Mouse (Mus musculus) forebrain, embryonic 10.5 days (tissue): ENCODE measurements at regions not wholly inside any gene's neighbourhood (a gene's known extent, or its start where the extent isn't known, plus 50 kb on each side); places are given as distances from the start of the nearest gene placed in this dataset.

Experiments
- DNase-seq: peaks from one replicate; pipeline ENCODE4 v3.0.0-alpha.2; 2017; ENCODE audit warnings: low spot score; ENCODE audit errors: extremely low spot score
- H3K27ac ChIP-seq: fragments of 300-500 bp; sonication (generic); 2 replicates; pipeline ENCODE4 v1.5.1; 2016; ENCODE audit warnings: mild to moderate bottlenecking
- H3K27me3 ChIP-seq: fragments of 300-500 bp; sonication (generic); 2 replicates; pipeline ENCODE4 v1.6.1; 2016; ENCODE audit warnings: mild to moderate bottlenecking; ENCODE audit not compliant: poor library complexity, severe bottlenecking
- H3K36me3 ChIP-seq: fragments of 300-500 bp; sonication (generic); replicated peaks from 2 replicates; pipeline ENCODE4 v1.6.1; 2016; ENCODE audit warnings: mild to moderate bottlenecking, moderate library complexity
- H3K4me1 ChIP-seq: fragments of 300-500 bp; sonication (generic); 2 replicates; pipeline ENCODE4 v1.6.1; 2016
- H3K4me3 ChIP-seq: fragments of 300-500 bp; sonication (generic); 2 replicates; pipeline ENCODE4 v1.5.1; 2016; ENCODE audit warnings: mild to moderate bottlenecking, moderate library complexity
- H3K9me3 ChIP-seq: fragments of 300-500 bp; sonication (generic); 2 replicates; pipeline ENCODE4 v1.6.1; 2016; ENCODE audit warnings: mild to moderate bottlenecking, moderate library complexity
- WGBS: fragments of 180-500 bp; shearing (Covaris S2); methylation state at CpG from one replicate; pipeline ENCODE4 v1.1.7; 2016; 5-methylcytosine and 5-hydroxymethylcytosine counted together

DNA sequence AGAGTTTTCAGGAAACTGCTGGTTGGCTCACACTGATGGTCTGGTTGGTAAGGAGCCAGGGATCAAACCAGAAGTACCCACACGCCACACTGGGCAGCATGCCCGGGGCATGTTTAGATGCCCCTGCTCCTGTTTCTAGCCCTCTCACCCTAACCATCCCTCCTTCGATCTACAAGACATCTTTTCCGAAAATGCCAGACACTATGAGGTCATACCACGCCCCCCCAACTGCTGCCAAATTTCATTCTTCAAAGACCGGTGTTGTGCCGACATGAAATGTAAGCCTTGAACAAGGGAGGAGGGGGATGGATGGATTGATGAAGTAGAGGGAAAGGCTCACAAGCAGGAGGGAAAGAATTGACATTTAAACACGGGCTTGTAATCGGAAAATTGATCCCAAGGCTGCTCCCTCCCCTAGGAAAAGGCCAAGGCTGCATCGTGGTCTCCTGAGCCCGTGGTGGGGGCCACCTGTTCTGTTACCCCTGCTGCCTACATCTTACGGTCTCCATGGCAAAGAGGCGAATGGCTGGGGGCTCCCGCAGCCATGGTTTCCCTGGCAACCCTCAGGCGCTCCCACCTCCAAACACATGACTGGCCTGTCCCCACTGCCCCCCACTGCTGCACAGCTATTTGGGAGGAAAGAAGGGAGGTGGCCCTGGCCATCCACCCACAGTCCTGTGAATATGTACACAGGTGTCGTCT is 163.1 kb downstream of the Trim29 start:
- H3K4me1 ChIP-seq: peaks cover 12% of the 10 kb centered on the region
- DNase-seq: no peak
- no peak overlapping the region for H3K4me3 ChIP-seq
- no peaks in the 10 kb centered on the region for H3K36me3 ChIP-seq
- WGBS: 70% methylated on average over 16 of the region's 16 CpGs
- no peaks in the 10 kb centered on the region for H3K9me3 ChIP-seq
- peaks cover 12% of the 10 kb centered on the region for H3K27me3 ChIP-seq
- peak overlapping the region; percentile 12; the same call in 1 of the 2 replicates for H3K27ac ChIP-seq

DNA sequence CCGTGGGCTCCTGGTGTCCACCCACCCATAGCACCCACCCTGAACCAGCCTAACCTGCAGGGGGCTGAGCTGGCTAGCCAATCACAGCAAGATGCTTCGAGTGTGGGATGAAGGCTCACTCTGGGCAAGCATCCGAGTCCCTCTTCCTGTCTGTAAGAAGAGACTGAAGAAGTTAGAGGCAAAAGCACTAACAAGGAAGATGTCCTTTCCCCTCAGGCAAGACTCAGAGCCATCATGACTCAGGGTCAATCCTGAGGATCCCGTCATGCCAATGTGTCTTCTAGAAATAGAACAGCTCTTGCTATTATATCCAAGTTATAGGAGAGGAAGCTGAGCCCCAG is 163.6 kb downstream of the Trim29 start:
- WGBS: 67% methylated on average over 4 of the region's 4 CpGs
- Histone ChIP-seq H3K4me3 (no peak overlapping the region), H3K36me3 (no peaks in the 10 kb centered on the region), H3K4me1 (peaks cover 12% of the 10 kb centered on the region), H3K27me3 (peaks cover 12% of the 10 kb centered on the region), H3K27ac (peak overlapping the region; percentile 12; the same call in 1 of the 2 replicates), H3K9me3 (no peaks in the 10 kb centered on the region)
- DNase-seq: no peak

DNA sequence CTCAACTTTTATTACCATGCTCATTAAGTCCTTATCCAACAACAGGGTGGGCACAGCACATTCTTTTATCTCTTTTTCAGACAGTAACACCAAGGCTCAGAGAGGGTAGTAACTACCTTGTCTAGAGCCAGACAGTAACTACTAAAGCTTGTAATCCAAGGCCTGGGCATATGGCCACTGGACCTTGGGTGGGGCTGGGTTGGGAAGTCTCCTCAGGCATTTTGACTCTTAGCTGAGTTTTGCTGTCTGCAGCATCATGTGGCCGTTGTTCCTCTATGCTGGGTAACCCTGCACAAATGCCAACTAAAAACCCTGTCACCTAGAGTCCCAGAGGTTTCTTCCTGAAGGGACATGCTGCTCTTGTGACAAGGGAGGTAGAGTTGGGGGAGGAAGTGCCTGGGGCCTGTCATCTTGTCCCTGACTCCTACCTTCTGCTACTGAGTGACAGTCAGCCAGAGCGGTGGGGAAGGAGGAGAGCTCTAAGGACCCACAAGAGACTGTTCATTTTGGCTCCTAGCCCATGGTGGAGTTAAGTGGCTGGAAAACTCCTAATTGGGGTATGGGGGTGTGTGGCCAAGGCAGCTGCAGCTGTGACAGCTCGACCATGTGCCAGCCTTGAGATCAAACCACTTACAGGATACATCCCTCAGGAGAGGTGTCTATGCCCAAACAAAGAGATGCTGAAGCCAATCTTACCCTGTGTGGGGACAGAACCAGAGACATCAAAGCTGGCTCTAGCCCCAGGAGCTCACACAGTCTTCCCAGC is 170.4 kb downstream of the Trim29 start:
- peaks cover 3% of the 10 kb centered on the region; the same call in 1 of the 2 replicates for H3K27me3 ChIP-seq
- whole genome bisulfite sequencing: 85% methylated on average over 3 of the region's 3 CpGs
- no peaks in the 10 kb centered on the region for H3K9me3 ChIP-seq
- H3K4me3 ChIP-seq: no peak overlapping the region
- no peak for DNase-seq
- H3K36me3 ChIP-seq: no peaks in the 10 kb centered on the region
- H3K4me1 ChIP-seq: no peaks in the 10 kb centered on the region
- H3K27ac ChIP-seq: no peak overlapping the region

DNA sequence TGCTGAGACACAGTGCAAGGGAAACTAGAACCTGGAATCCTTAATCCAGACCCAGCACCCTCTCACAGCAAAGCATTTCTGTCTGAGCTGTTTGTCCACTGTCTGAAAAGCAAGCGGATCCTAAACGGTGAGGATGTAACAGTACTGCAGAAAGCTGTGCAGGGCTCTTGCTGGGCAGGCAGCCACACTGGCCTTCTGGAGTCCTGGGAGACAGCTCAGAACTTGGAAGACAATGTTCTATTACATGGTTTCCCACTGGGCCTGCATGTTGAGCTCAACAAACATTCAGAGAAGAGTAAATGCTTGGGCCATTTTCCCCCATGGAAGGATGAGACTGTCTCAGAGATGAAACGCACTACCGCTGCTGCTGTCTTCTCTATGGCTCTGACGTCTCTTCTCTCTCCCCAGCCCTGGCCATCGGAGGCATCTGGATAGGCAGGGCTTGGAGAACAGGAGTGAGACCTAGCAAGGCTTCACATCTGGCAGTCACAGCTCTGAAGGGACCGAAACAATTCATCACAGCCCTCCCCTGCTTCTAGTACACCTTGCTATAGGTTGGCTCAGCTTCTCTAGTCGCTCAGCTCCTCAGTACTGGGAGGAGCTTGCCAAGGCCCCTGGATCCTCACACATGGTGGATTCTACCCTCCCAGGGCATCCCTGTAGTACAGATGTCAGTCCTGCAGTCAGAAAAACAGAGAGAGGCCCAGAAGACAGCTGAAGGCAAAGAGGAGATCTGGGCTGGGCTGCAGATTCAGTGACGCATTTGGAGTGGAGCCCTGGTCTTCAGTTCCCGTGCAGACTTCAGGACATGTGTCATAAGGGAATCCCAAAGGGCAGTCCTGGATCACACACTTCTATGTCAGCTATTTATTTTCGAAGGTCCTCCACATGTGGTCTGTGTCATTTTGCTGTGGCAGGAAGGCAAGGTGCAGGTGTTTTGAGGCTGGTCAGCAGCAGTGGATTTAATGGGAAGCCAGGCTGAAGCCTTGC is 171.7 kb downstream of the Trim29 start:
- no peaks in the 10 kb centered on the region for H3K36me3 ChIP-seq
- H3K27me3 ChIP-seq: peaks cover 3% of the 10 kb centered on the region; the same call in 1 of the 2 replicates
- H3K4me3 ChIP-seq: no peak overlapping the region
- 88% methylated on average over 11 of the region's 11 CpGs for WGBS
- no peak overlapping the region for H3K27ac ChIP-seq
- no peaks in the 10 kb centered on the region for H3K9me3 ChIP-seq
- DNase-seq: no peak
- H3K4me1 ChIP-seq: peaks cover 9% of the 10 kb centered on the region; the same call in 1 of the 2 replicates

DNA sequence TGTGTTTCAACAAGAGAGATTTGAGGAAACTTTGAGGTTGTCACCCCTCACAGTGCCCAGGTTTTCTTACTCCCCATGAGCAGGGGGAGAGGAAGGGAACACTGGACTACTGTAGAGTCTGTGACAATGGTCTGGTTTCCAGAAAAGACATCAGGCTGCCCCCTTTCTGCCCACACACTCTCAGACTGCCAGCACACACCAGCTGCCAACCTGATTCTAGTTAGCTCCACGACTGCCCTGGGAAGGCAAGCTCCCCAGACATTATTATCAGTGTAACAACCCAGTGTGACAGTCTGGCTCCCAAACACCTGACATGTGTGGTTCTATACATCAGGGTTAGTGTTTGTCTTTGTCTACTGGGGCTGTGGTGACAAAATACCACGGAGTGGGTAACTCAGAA is 172.5 kb downstream of the Trim29 start:
- Histone ChIP-seq H3K27ac (no peak overlapping the region), H3K4me3 (no peak overlapping the region), H3K9me3 (no peaks in the 10 kb centered on the region), H3K4me1 (peaks cover 9% of the 10 kb centered on the region; the same call in 1 of the 2 replicates), H3K36me3 (no peaks in the 10 kb centered on the region), H3K27me3 (peaks cover 3% of the 10 kb centered on the region; the same call in 1 of the 2 replicates)
- no peak for DNase-seq
- 88% methylated on average over 2 of the region's 2 CpGs for WGBS

DNA sequence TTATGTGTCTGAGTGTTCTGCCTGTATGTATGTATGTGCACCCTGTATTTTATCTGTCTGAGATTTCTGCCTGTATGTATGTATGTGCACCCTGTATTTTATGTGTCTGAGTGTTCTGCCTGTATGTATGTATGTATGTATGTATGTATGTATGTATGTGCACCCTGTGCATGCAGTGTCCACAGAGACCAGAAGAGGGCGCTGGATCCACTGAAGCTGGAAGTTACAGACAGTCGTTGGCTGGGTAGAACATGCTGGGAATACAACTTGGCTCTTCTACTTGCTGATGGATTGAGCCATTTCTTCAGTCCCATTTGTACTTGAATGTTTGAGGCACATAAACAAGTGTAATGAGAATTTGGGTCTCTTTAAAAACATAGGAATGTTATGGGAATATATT is 173.3 kb downstream of the Trim29 start:
- 80% methylated on average over 2 of the region's 2 CpGs for WGBS
- no peak for DNase-seq
- peaks cover 3% of the 10 kb centered on the region; the same call in 1 of the 2 replicates for H3K27me3 ChIP-seq
- H3K4me3 ChIP-seq: no peak overlapping the region
- H3K27ac ChIP-seq: no peak overlapping the region
- H3K36me3 ChIP-seq: no peaks in the 10 kb centered on the region
- no peaks in the 10 kb centered on the region for H3K9me3 ChIP-seq
- H3K4me1 ChIP-seq: peaks cover 9% of the 10 kb centered on the region; the same call in 1 of the 2 replicates

DNA sequence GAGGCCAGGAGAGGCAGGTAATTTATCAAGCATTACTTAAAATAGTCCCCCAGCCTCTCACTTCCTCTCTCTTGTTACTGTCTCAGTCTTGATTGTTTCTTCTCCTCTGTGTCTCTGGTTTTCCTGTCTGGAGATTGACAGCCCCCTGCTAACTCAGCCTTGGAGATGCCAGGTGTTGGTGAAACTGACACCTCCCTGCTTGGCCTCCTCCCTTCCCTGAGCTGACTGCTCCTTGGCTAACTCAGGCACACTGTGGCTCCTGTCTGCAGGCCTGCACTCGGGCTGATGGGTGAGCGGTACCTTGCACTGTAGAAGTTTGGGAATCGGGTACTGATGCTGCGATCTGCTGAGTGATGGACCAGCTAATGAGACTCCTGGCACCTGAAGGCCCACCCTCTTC is 176.1 kb downstream of the Trim29 start:
- Histone ChIP-seq H3K4me1 (peaks cover 9% of the 10 kb centered on the region; the same call in 1 of the 2 replicates), H3K4me3 (no peak overlapping the region), H3K27me3 (peaks cover 8% of the 10 kb centered on the region; the same call in 1 of the 2 replicates), H3K27ac (no peak overlapping the region), H3K9me3 (no peaks in the 10 kb centered on the region), H3K36me3 (no peaks in the 10 kb centered on the region)
- no peak for DNase-seq
- WGBS: 79% methylated on average over 4 of the region's 4 CpGs

DNA sequence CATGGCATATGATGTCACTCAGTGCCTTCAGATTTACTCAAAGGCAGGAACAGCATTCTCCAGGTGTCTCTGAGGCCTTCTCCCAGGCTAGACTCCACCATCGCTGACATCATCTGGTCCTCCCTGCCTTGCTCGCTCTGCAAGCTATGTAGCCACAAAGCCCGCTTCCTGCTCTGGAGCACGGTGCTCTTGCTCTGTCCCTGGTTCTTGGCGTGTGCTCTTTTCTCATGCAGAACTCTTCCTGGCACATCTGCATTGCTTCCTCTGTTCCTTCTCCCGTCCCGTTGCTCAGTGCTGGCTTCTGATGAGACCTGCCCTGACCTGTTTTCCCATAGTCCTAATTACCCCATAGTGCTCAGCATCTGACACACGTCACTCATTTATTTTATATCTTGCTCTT is 178.6 kb downstream of the Trim29 start:
- Histone ChIP-seq H3K4me3 (no peak overlapping the region), H3K4me1 (peaks cover 26% of the 10 kb centered on the region), H3K27ac (no peak overlapping the region), H3K9me3 (no peaks in the 10 kb centered on the region), H3K27me3 (peaks cover 4% of the 10 kb centered on the region; the same call in 1 of the 2 replicates), H3K36me3 (no peaks in the 10 kb centered on the region)
- 78% methylated on average over 8 of the region's 8 CpGs for WGBS
- no peak for DNase-seq

DNA sequence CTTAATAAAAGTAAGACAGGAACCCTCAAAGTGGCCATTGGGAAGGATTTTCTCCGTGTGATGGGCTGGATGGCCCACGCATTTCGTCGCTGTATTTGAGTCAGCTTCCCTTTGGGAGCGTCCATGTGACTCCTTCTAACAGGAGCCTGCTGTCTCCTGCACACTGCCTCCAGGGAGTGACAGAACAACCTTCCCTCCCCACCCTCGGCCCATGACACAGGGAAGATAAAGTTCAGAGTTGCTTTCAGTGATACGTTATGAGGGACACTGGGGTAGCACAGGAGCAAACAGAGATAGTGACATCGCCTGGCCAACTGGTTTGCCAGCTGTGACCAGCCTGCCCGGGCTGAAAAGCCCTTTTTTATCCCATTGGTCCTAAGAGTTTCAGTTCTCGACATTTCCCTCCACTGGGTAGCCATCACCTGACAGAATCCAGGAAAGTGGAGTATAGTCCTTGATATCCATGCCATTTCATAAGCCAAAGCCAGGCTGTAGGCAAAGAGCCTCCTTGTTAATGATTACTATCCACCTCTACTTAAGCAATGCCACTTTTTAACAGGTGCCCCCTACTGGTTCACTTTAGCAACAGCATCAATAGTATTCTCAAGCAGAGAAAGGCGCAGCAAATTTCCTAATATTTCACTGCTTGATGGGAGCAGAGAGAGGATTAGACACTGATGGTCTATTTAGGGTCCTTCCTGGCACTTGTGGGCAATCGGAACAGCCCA is 180.5 kb downstream of the Trim29 start:
- Histone ChIP-seq H3K9me3 (no peaks in the 10 kb centered on the region), H3K27me3 (peaks cover 4% of the 10 kb centered on the region; the same call in 1 of the 2 replicates), H3K4me1 (peaks cover 25% of the 10 kb centered on the region), H3K36me3 (no peaks in the 10 kb centered on the region), H3K27ac (no peak overlapping the region), H3K4me3 (no peak overlapping the region)
- WGBS: 70% methylated on average over 12 of the region's 12 CpGs
- no peak for DNase-seq

DNA sequence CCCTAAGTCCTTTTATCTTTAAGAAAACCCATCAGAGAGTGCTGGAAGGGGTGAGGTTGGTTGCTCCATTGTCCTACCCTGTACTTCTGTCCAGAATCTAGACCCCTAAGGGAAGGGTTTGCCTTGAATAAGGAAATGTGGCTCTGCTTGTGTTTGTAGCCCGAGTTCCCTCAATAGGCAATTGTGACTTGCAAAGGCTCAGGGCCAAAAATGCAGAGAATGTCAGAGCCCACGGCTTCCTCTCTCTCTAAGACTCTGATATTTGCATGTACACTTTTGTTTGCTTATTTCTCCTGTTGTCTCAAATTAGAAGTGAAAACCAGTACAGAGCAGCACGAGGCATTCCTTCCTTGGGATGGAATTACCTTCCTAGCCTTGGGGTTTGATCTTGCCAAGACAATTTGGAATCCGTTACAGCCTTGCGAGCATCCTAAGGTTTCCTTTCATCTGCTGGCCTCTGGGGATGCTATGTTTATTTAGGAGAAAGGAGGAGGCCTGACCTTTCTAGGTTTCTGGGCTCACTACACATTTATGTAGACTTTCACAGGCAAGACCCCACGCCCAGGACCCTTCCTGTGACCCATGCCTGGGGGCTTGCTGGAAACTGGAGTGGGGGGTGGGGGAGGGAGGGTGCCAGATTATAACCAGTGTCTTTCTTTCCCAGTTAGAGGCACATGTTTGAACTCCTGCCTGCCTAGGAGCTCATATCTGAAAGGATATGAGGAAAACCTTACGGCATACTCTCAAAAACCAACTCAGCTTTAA is 181.8 kb downstream of the Trim29 start:
- no peaks in the 10 kb centered on the region for H3K9me3 ChIP-seq
- H3K27me3 ChIP-seq: peaks cover 4% of the 10 kb centered on the region; the same call in 1 of the 2 replicates
- H3K4me3 ChIP-seq: no peak overlapping the region
- peak overlapping the region; percentile 11; the same call in 1 of the 2 replicates for H3K27ac ChIP-seq
- no peak for DNase-seq
- H3K4me1 ChIP-seq: peaks cover 17% of the 10 kb centered on the region
- no peaks in the 10 kb centered on the region for H3K36me3 ChIP-seq
- 53% methylated on average over 7 of the region's 7 CpGs for WGBS

DNA sequence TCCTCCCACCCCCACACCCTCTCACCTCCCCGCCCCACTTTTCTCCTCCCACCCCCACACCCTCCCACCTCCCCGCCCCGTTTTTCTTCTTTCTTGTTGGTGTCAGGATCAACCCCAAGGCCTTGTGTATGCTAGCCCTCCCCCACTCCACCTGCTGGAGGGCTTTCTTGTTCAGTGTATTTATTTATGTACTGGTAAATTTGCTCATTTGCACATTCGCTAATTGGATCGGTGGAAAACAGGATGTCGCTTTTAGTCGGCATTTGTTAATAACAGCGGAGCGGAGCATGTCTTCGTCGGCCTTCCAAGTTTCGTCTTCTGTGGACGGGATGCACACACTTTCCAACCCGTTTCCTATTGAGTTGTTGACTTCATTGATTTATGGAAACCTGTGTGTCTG is 187.9 kb downstream of the Trim29 start:
- H3K4me3 ChIP-seq: no peak overlapping the region
- no peaks in the 10 kb centered on the region for H3K36me3 ChIP-seq
- H3K27ac ChIP-seq: no peak overlapping the region
- H3K9me3 ChIP-seq: no peaks in the 10 kb centered on the region
- peaks cover 8% of the 10 kb centered on the region for H3K4me1 ChIP-seq
- WGBS: 88% methylated on average over 13 of the region's 14 CpGs
- H3K27me3 ChIP-seq: no peaks in the 10 kb centered on the region
- DNase-seq: no peak
